Mouse (Mus musculus) forebrain, embryonic 15.5 days (tissue): ENCODE measurements around the gene Txnrd2. TPM values are rescaled to one million over a fixed set of nuclear protein-coding genes. Genes with fewer than 3 reads are reported as not detected.

Experiments used
- ATAC-seq: fragments of 200-750 bp; cut with Nextera tagmentation; replicated peaks from 2 replicates; pipeline ENCODE4 v1.8.0; 2017; ENCODE audit warnings: mild to moderate bottlenecking, moderate TSS enrichment, moderate library complexity
- H3K27ac ChIP-seq: fragments of 300-500 bp; sonication (generic); replicated peaks from 2 replicates; pipeline ENCODE4 v1.5.1; 2015; ENCODE audit warnings: mild to moderate bottlenecking, inconsistent platforms
- H3K27me3 ChIP-seq: fragments of 300-500 bp; sonication (generic); 2 replicates; pipeline ENCODE4 v1.6.1; 2015; ENCODE audit warnings: inconsistent platforms
- H3K36me3 ChIP-seq: fragments of 300-500 bp; sonication (generic); 2 replicates; pipeline ENCODE4 v1.6.1; 2015; ENCODE audit warnings: mild to moderate bottlenecking, inconsistent platforms
- H3K4me1 ChIP-seq: fragments of 300-500 bp; sonication (generic); 2 replicates; pipeline ENCODE4 v1.6.1; 2015; ENCODE audit warnings: inconsistent platforms
- H3K4me2 ChIP-seq: fragments of 300-500 bp; sonication (generic); replicated peaks from 2 replicates; pipeline ENCODE4 v1.6.1; 2015; ENCODE audit warnings: mild to moderate bottlenecking, inconsistent platforms
- H3K4me3 ChIP-seq: fragments of 300-500 bp; sonication (generic); 2 replicates; pipeline ENCODE4 v1.5.1; 2015; ENCODE audit warnings: mild to moderate bottlenecking, inconsistent platforms
- H3K9ac ChIP-seq: fragments of 300-500 bp; sonication (generic); replicated peaks from 2 replicates; pipeline ENCODE4 v1.6.1; 2015; ENCODE audit warnings: mild to moderate bottlenecking, inconsistent platforms
- H3K9me3 ChIP-seq: fragments of 300-500 bp; sonication (generic); 2 replicates; pipeline ENCODE4 v1.6.1; 2016; ENCODE audit warnings: inconsistent platforms
- WGBS: fragments of 180-500 bp; shearing (Covaris S2); methylation state at CpG from one replicate; pipeline ENCODE4 v1.1.7; 2015; ENCODE audit warnings: mixed read lengths; 5-methylcytosine and 5-hydroxymethylcytosine counted together
- polyA plus RNA-seq: library from polyadenylated mRNA; unstranded; fragments of >200 nt; fragmentation: Nextera tagmentation; extraction: Ambion mirVana; gene quantifications from 2 replicates; pipeline ENCODE4 v1.2.1, GENCODE M21; 2015

Txnrd2 gene
- polyA plus RNA-seq, 1 experiment from 2014 or later = 26.3 TPM

- Histone ChIP-seq H3K4me3 (no peak overlapping the region), H3K36me3 (no peaks in the 10 kb centered on the region), H3K9ac (no peak overlapping the region), H3K27ac (no peak overlapping the region), H3K4me1 (no peaks in the 10 kb centered on the region), H3K9me3 (no peaks in the 10 kb centered on the region), H3K27me3 (no peaks in the 10 kb centered on the region), H3K4me2 (no peak overlapping the region)
- WGBS = 21% methylated on average over 8 of the region's 8 CpGs
- ATAC-seq = peak; percentile 91
Measured at GRCm38 (mm10) chr16:18443385-18443841, 17.2 kb downstream of the Txnrd2 start.

GRCm38 (mm10) chr16:18447243-18447642 is 21.1 kb downstream of the Txnrd2 start:
- no peak for ATAC-seq
- no peak overlapping the region for H3K4me2 ChIP-seq
- H3K4me1 ChIP-seq = peaks cover 7% of the 10 kb centered on the region
- H3K27me3 ChIP-seq = no peaks in the 10 kb centered on the region
- no peaks in the 10 kb centered on the region for H3K36me3 ChIP-seq
- no peak overlapping the region for H3K4me3 ChIP-seq
- H3K9me3 ChIP-seq = no peaks in the 10 kb centered on the region
- no peak overlapping the region for H3K27ac ChIP-seq
- no peak overlapping the region for H3K9ac ChIP-seq

DNA sequence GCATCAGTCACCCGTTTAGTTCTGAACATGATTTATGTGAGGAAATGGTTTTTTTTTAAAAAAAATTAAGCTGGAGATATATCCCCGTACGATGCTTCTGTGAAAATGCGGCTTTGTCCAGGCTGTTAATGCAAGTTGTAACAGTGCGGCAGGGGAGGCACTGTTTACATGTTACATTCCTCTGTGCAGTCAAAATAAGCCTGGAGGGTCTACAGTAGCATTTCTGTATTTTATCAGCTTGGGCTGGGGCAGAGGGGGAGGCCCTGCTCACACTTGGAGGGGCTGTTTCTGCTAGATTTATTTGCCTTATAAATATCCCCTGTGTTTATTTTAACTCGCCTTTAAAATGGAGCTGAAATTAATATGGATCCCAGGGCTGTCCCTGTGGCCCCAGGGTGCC is 21.9 kb downstream of the Txnrd2 start:
- no peak overlapping the region for H3K4me3 ChIP-seq
- no peaks in the 10 kb centered on the region for H3K36me3 ChIP-seq
- no peak overlapping the region for H3K9ac ChIP-seq
- no peak overlapping the region for H3K4me2 ChIP-seq
- no peaks in the 10 kb centered on the region for H3K27me3 ChIP-seq
- no peak overlapping the region for H3K27ac ChIP-seq
- H3K4me1 ChIP-seq = peaks cover 10% of the 10 kb centered on the region
- 91% methylated on average over 6 of the region's 6 CpGs for WGBS
- H3K9me3 ChIP-seq = no peaks in the 10 kb centered on the region
- no peak for ATAC-seq

- H3K9ac ChIP-seq = no peak overlapping the region
- H3K27me3 ChIP-seq = no peaks in the 10 kb centered on the region
- no peaks in the 10 kb centered on the region for H3K9me3 ChIP-seq
- 94% methylated on average over 4 of the region's 4 CpGs for WGBS
- no peak overlapping the region for H3K4me3 ChIP-seq
- peaks cover 10% of the 10 kb centered on the region for H3K4me1 ChIP-seq
- no peak overlapping the region for H3K4me2 ChIP-seq
- H3K27ac ChIP-seq = no peak overlapping the region
- ATAC-seq = no peak
- no peaks in the 10 kb centered on the region for H3K36me3 ChIP-seq
Measured at GRCm38 (mm10) chr16:18449005-18449404, 22.8 kb downstream of the Txnrd2 start.

DNA sequence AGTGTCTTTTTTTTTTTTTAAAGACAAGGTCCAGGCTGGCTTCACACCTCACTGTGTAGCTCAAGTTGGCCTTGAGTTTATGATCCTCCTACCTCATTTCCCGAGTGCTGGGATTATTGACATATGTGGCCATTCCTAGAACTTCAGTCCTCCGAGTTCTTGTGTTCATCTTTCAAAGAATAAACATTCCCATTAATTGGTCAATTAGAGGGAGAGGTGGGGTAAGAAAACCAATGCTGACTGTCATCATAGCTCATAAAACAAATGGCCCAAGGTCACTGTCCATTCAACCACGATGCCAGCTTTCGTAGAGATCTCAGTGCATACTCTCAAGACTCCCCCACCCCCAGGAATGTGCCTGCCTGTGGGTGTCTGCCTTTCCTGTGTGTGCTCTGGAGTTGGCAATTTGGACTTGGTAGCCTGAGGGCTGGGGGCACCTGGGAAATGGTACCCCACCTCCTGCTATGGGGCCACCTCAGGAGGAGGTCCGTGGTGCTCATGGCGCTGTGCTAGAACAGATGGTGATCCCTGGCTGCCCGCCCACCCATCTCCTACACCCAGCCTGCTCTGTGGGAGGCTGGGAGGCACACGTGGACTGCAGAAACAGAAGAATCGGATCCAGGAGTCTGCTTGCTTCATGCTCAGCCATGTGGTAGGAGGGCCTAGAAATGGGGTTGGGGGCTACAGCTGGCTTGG is 25.4 kb downstream of the Txnrd2 start:
- Histone ChIP-seq H3K4me2 (no peak overlapping the region), H3K36me3 (no peaks in the 10 kb centered on the region), H3K27me3 (no peaks in the 10 kb centered on the region), H3K4me1 (peaks cover 10% of the 10 kb centered on the region), H3K4me3 (no peak overlapping the region), H3K9ac (no peak overlapping the region), H3K27ac (no peak overlapping the region), H3K9me3 (no peaks in the 10 kb centered on the region)
- no peak; the same call in 1 of the 2 replicates for ATAC-seq
- 56% methylated on average over 9 of the region's 9 CpGs for WGBS

DNA sequence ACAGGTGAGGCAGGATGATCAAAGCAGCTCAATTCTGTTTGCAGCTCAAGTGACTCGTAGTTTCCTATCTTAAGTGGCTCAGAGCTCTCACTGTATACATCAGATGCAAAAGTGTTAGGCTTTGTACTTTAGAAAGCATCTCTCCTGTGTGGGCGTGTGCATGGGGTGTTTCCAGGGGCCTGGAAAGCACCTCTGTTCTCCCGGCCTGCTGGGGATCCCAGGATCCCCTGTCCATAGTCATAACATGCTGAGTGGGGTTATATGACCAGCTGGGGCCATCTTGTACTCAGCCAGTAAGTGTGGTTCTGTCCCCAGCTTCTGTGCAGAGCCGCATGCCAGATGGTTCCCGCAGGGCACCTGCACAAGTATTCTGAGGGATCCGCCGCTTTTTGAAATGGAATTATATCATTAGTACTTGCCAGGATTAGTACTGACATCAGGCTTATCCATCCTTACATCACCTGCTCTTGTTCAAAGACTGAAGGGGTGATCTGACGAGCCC is 26.2 kb downstream of the Txnrd2 start:
- Histone ChIP-seq H3K27me3 (no peaks in the 10 kb centered on the region), H3K9ac (no peak overlapping the region), H3K36me3 (peaks cover 4% of the 10 kb centered on the region; the same call in 1 of the 2 replicates), H3K27ac (0 out of 2 replicates have a peak overlapping the region, but pooled peaks have one; percentile 4), H3K4me2 (no peak overlapping the region), H3K9me3 (no peaks in the 10 kb centered on the region), H3K4me3 (no peak overlapping the region), H3K4me1 (peaks cover 10% of the 10 kb centered on the region)
- ATAC-seq = no peak
- 71% methylated on average over 8 of the region's 8 CpGs for WGBS

- Histone ChIP-seq H3K4me2 (no peak overlapping the region), H3K27me3 (no peaks in the 10 kb centered on the region), H3K4me3 (no peak overlapping the region), H3K27ac (no peak overlapping the region), H3K4me1 (peaks cover 10% of the 10 kb centered on the region), H3K9me3 (no peaks in the 10 kb centered on the region), H3K36me3 (peaks cover 4% of the 10 kb centered on the region; the same call in 1 of the 2 replicates), H3K9ac (no peak overlapping the region)
- WGBS = 78% methylated on average over 5 of the region's 5 CpGs
- no peak for ATAC-seq
Measured at GRCm38 (mm10) chr16:18453846-18454245, 27.7 kb downstream of the Txnrd2 start.

- no peak overlapping the region for H3K9ac ChIP-seq
- no peak for ATAC-seq
- WGBS = 90% methylated on average over 6 of the region's 6 CpGs
- H3K36me3 ChIP-seq = peaks cover 4% of the 10 kb centered on the region; the same call in 1 of the 2 replicates
- H3K4me2 ChIP-seq = no peak overlapping the region
- no peaks in the 10 kb centered on the region for H3K9me3 ChIP-seq
- H3K4me3 ChIP-seq = no peak overlapping the region
- H3K27ac ChIP-seq = no peak overlapping the region
- H3K27me3 ChIP-seq = no peaks in the 10 kb centered on the region
- H3K4me1 ChIP-seq = peaks cover 24% of the 10 kb centered on the region
Measured at GRCm38 (mm10) chr16:18455407-18455806, 29.2 kb downstream of the Txnrd2 start.

GRCm38 (mm10) chr16:18458661-18459060 is 32.5 kb downstream of the Txnrd2 start:
- no peaks in the 10 kb centered on the region for H3K27me3 ChIP-seq
- H3K4me2 ChIP-seq = no peak overlapping the region
- H3K4me1 ChIP-seq = peaks cover 15% of the 10 kb centered on the region
- no peak overlapping the region for H3K4me3 ChIP-seq
- no peak overlapping the region for H3K27ac ChIP-seq
- no peak for ATAC-seq
- H3K9ac ChIP-seq = no peak overlapping the region
- no peaks in the 10 kb centered on the region for H3K9me3 ChIP-seq
- peaks cover 4% of the 10 kb centered on the region; the same call in 1 of the 2 replicates for H3K36me3 ChIP-seq

GRCm38 (mm10) chr16:18459335-18459954 is 33.3 kb downstream of the Txnrd2 start:
- no peaks in the 10 kb centered on the region for H3K27me3 ChIP-seq
- peaks cover 15% of the 10 kb centered on the region for H3K4me1 ChIP-seq
- ATAC-seq = no peak
- no peaks in the 10 kb centered on the region for H3K9me3 ChIP-seq
- 9% methylated on average over 12 of the region's 12 CpGs for whole genome bisulfite sequencing
- peak overlapping the region; percentile 18; the same call in 1 of the 2 replicates for H3K4me3 ChIP-seq
- peak overlapping the region; percentile 67 for H3K27ac ChIP-seq
- H3K36me3 ChIP-seq = peaks cover 4% of the 10 kb centered on the region; the same call in 1 of the 2 replicates
- peak overlapping the region; percentile 31 for H3K9ac ChIP-seq
- peak overlapping the region; percentile 26 for H3K4me2 ChIP-seq

- peak; percentile 80 for ATAC-seq
- Histone ChIP-seq H3K36me3 (peaks cover 4% of the 10 kb centered on the region; the same call in 1 of the 2 replicates), H3K9me3 (no peaks in the 10 kb centered on the region), H3K4me3 (peak overlapping the region; percentile 18; the same call in 1 of the 2 replicates), H3K4me1 (peaks cover 15% of the 10 kb centered on the region), H3K4me2 (peak overlapping the region; percentile 26), H3K9ac (peak overlapping the region; percentile 31), H3K27me3 (no peaks in the 10 kb centered on the region), H3K27ac (peak overlapping the region; percentile 67)
- 2% methylated on average over 11 of the region's 11 CpGs for WGBS
Measured at GRCm38 (mm10) chr16:18459955-18460370, 33.8 kb downstream of the Txnrd2 start.

GRCm38 (mm10) chr16:18460826-18461225 is 34.6 kb downstream of the Txnrd2 start:
- no peak for ATAC-seq
- H3K9ac ChIP-seq = no peak overlapping the region

More at GRCm38 (mm10) chr16:18460826-18461225, 34.6 kb downstream of the Txnrd2 start:
- 91% methylated on average over 3 of the region's 3 CpGs for WGBS
- H3K9me3 ChIP-seq = no peaks in the 10 kb centered on the region
- no peak overlapping the region for H3K4me3 ChIP-seq
- no peak overlapping the region for H3K4me2 ChIP-seq
- H3K36me3 ChIP-seq = peaks cover 4% of the 10 kb centered on the region; the same call in 1 of the 2 replicates
- peaks cover 15% of the 10 kb centered on the region for H3K4me1 ChIP-seq
- no peaks in the 10 kb centered on the region for H3K27me3 ChIP-seq
- no peak overlapping the region for H3K27ac ChIP-seq
